Mouse (Mus musculus): ENCODE results near the gene Gpr137c. TPM values are rescaled to one million over a fixed set of nuclear protein-coding genes. Genes with fewer than 3 reads are reported as not detected.
A peak's percentile ranks its signal among the peaks of the same experiment; 100 is the strongest.

Gene Gpr137c
- polyA plus RNA-seq, 1 experiment = 28.2 TPM

DNA sequence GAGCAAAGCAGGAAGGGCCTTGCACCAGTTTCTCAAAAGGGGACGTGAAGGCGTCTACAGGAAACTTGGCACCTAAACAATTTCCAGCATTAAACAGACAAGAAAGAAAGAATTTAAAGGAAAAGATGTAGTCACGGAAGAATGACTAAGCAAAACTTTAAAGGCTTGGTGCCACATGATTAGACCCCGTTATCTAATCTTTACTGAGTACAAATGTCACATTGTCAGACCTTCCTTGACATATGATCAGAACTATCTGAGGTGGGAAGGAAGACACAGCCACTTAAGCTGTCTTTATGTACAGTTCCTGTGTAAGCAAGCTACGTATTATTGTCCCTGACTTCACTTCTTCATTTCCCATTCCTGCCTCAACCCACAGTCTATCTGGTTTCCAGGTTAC is 102.1 kb downstream of the Gpr137c start:
- TF ChIP-seq POLR2A (IDR thresholded peaks at IDR 0.05; ENCODE audit: borderline replicate concordance, extremely low read depth, insufficient read depth, insufficient read length, poor library complexity, severe bottlenecking) (no peak), CTCF (IDR thresholded peaks at IDR 0.05; ENCODE audit: borderline replicate concordance, extremely low read depth, insufficient read depth, insufficient read length) (no peak)
- no peak for DNase-seq (ENCODE audit: low read depth)

DNA sequence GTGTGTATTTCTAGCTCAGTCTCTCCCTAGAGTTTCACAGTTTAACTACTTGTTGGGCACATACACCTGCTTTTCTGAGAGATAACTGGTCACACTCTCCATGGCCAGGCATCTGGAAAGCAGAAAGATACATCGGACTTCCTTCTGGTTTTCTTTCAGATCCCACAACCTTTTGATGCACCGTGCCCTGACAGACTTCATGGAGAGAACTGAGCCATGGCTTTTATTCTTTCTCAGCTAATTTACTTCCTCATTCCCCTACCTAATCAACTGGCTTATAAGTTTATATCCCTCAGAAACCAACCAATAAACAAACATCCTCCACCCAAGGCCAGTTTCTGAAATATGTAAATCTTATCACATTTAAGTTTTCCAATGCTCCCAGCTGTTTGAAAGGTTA is 102.9 kb downstream of the Gpr137c start:
- TF ChIP-seq CTCF (IDR thresholded peaks at IDR 0.05; ENCODE audit: borderline replicate concordance, extremely low read depth, insufficient read depth, insufficient read length) (no peak), POLR2A (IDR thresholded peaks at IDR 0.05; ENCODE audit: borderline replicate concordance, extremely low read depth, insufficient read depth, insufficient read length, poor library complexity, severe bottlenecking) (no peak)
- no peak for DNase-seq (ENCODE audit: low read depth)

DNA sequence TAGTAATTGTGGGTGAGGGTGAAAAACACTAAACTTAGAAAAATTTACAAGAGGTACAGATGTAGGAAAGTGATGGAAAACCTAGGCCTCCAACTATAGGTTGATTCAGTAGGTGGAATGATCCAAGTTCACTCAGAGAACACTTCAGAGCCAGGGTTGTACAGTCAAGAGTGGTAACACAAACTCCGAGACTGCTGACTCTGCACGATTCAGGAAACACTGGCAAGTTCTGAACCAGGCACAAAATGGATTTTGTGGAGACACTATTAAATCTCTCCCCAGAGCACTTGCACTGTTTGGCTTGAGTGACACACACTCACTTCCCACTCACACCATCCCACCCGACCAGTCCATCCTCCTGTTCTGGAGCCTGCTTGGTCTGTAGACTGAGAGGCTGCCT is 103.8 kb downstream of the Gpr137c start:
- TF ChIP-seq POLR2A (IDR thresholded peaks at IDR 0.05; ENCODE audit: borderline replicate concordance, extremely low read depth, insufficient read depth, insufficient read length, poor library complexity, severe bottlenecking) (no peak), CTCF (IDR thresholded peaks at IDR 0.05; ENCODE audit: borderline replicate concordance, extremely low read depth, insufficient read depth, insufficient read length) (no peak)
- DNase-seq (ENCODE audit: low read depth) = no peak

DNA sequence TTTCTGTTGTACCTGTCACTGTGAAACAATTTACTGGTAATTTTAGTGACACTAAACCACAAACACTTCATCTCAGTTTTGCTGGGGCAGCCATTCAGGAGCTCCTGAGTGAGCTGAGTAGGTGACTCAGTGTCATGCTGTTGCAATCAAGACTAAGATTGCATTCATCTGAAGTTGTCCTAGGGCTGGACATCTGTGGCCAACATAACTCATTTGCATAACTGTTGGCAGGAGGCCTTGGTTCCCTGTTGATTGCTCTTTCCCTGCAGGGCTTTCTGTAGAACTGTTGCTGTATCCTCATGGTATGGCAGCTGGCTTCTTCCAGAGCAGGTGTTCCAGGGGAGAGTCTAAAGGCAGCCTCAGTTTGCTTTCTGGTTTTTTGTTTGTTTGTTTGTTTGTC is 106.0 kb downstream of the Gpr137c start:
- TF ChIP-seq CTCF (IDR thresholded peaks at IDR 0.05; ENCODE audit: borderline replicate concordance, extremely low read depth, insufficient read depth, insufficient read length) (no peak), POLR2A (IDR thresholded peaks at IDR 0.05; ENCODE audit: borderline replicate concordance, extremely low read depth, insufficient read depth, insufficient read length, poor library complexity, severe bottlenecking) (no peak)
- DNase-seq (ENCODE audit: low read depth) = peak; percentile 74

DNA sequence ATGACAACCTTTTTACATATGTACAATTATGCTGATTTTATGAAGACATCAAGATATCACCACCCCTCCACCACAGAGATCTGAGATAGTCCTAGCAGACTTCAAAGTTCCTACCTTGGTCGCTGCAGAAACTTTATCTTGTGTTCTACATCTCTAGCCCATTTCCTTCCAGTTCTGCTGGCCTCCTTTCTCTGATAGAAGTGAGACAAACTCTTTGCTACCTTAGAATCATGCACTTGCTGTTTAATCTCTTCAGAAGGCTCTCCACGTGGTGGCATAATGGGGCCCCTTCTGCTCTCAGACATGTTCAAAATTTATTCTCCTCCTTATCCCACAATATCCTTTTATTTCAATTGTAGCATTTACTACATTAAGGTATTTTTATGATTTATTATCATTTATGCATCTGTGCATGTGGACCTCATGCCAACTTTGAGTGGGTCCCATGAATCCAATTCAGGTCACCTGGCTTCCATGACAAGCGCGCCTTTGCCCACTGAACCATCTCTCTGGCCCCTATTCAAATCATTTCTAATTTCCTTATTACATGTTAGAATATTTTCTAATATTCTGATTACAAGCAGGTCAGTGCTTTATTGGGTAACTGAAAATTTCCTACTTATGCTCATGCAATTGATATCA is 108.7 kb downstream of the Gpr137c start:
- no peak for DNase-seq (ENCODE audit: low read depth)
- TF ChIP-seq POLR2A (IDR thresholded peaks at IDR 0.05; ENCODE audit: borderline replicate concordance, extremely low read depth, insufficient read depth, insufficient read length, poor library complexity, severe bottlenecking) = no peak
- no peak for TF ChIP-seq CTCF (IDR thresholded peaks at IDR 0.05; ENCODE audit: borderline replicate concordance, extremely low read depth, insufficient read depth, insufficient read length)

DNA sequence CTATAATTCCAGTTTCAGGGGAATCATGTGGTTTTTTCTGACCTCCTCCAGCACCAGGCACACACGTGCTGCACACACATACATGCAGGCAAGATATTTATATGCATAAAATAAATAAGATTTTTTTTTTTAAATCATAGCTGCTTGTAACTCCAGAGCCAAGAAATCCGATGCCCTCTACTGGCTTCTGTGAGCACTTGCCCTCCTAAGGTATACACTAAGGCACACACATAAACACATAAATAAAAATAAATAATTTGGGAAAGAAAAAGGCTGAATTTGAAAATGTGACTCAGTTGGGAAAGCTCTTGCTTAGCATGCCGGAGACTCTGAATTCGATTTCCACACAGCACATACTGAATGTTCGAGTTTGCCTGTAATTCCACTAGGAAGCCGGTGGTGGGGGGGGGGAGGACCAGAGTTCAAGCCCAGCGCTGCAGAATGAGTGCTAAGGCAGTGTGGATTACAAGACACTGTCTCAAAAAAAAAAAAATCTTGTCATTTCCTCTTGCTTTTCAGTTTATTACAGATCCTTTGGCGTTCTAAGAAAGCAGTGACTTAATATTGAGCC is 109.6 kb downstream of the Gpr137c start:
- TF ChIP-seq CTCF (IDR thresholded peaks at IDR 0.05; ENCODE audit: borderline replicate concordance, extremely low read depth, insufficient read depth, insufficient read length) (no peak), POLR2A (IDR thresholded peaks at IDR 0.05; ENCODE audit: borderline replicate concordance, extremely low read depth, insufficient read depth, insufficient read length, poor library complexity, severe bottlenecking) (no peak)
- DNase-seq (ENCODE audit: low read depth) = no peak

DNA sequence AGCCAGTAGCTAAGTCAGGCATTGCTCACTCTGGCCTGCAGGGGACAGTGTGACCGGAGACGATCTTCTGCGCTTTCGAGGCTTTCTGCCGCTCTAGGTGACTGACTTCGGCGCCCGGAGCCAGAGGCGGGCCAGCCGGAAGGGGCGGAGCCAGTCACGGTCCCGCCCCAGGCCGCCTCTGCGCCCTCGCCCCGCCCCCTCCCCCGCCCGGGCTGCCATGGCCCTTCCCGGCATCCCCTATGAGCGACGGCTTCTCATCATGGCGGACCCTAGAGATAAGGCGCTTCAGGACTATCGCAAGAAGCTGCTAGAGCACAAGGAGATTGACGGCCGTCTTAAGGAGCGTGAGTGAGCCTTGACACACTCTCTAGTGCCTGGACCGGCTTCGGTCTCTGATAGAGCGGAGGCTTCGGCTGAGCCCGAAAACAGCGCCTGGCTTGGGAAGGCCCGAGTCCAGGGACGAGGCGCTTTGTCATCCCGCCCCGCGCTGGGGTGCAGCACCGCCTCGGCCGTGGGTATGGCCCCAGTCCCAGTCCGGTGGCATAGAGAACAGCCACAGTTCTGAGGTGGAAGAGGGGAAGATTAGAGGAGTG is 110.2 kb downstream of the Gpr137c start, which contains the start of gene Psmc6:
Psmc6 (plus strand) TSS at position 200 of the 593 bp plus-strand sequence.
- DNase-seq (ENCODE audit: low read depth) = peak; percentile 98
- TF ChIP-seq CTCF (IDR thresholded peaks at IDR 0.05; ENCODE audit: borderline replicate concordance, extremely low read depth, insufficient read depth, insufficient read length) = peak; percentile 92
- peak; percentile 59; the same call in 1 of the 2 replicates for TF ChIP-seq POLR2A (IDR thresholded peaks at IDR 0.05; ENCODE audit: borderline replicate concordance, extremely low read depth, insufficient read depth, insufficient read length, poor library complexity, severe bottlenecking)

Other genes with a start within 250 kb of the Gpr137c start
- 0.35 and 0.57 TPM in 2 replicates for gene Ptger2, start 231.5 kb upstream of the Gpr137c start, polyA plus RNA-seq (2012; rRNA removed)
- gene Txndc16, start 611 bp downstream of the Gpr137c start, polyA plus RNA-seq (2012; rRNA removed) = 20.7 and 24.2 TPM in 2 replicates
- gene Ero1l, start 99.1 kb downstream of the Gpr137c start, polyA plus RNA-seq (2012; rRNA removed) = 20.2 and 23.4 TPM in 2 replicates
- 116 and 132 TPM in 2 replicates for gene Psmc6, start 110.1 kb downstream of the Gpr137c start, polyA plus RNA-seq (2012; rRNA removed)
- 22.9 and 25.4 TPM in 2 replicates for gene Styx, start 131.4 kb downstream of the Gpr137c start, polyA plus RNA-seq (2012; rRNA removed)
- 11.2 and 12.5 TPM in 2 replicates for gene Gnpnat1, start 185.2 kb downstream of the Gpr137c start, polyA plus RNA-seq (2012; rRNA removed)